Mouse (Mus musculus): ENCODE data around the gene Dact2. TPM values are rescaled to one million over a fixed set of nuclear protein-coding genes. Genes with fewer than 3 reads are reported as not detected.

The Dact2 gene
- polyA plus RNA-seq, 1 experiment from 2014 or later: 0.73 TPM

DNA sequence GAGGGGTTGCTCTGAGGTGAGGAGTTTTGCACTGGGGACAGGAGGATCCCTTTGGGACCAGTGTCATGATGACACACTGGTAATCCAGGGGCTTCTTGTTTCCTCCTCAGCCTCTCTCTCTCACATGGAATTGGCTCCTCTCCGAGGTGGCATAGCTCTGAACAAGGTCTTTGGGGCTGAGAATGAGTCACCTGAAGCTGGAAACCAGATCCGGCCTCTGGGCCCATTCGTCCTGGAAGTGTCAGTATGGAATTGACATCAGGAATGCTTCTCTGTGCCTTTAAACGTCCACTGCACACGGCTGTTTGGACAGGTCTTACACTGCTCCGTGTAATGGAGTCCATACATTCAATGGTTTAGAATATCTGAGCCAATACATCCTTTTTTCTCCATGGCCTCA is 33.0 kb upstream of the Dact2 start:
- no peak overlapping the region for H3K4me2 ChIP-seq (ENCODE audit: low read depth, low read length, severe bottlenecking)
- ATAC-seq (replicated peaks; ENCODE audit: low FRiP score) (no peak), DNase-seq (ENCODE audit: low spot score) (no peak)
- WGBS: 81% methylated on average over 6 of the region's 6 CpGs
- no peak overlapping the region for H3K9ac ChIP-seq (ENCODE audit: low read length)
- H3K36me3 ChIP-seq (ENCODE audit: control insufficient read depth, insufficient read depth, low read length): no peaks in the 10 kb centered on the region
- H3K9me3 ChIP-seq (ENCODE audit: control insufficient read depth, low read length): no peaks in the 10 kb centered on the region
- no peaks in the 10 kb centered on the region for H3K4me1 ChIP-seq (replicated peaks; ENCODE audit: control insufficient read depth, insufficient read depth, low read length)
- H3K4me3 ChIP-seq (ENCODE audit: low read depth, low read length): no peak overlapping the region
- H3K27ac ChIP-seq (ENCODE audit: low read depth, low read length): no peak overlapping the region
- no peaks in the 10 kb centered on the region for H3K27me3 ChIP-seq (ENCODE audit: control insufficient read depth, insufficient read depth, low read length)

DNA sequence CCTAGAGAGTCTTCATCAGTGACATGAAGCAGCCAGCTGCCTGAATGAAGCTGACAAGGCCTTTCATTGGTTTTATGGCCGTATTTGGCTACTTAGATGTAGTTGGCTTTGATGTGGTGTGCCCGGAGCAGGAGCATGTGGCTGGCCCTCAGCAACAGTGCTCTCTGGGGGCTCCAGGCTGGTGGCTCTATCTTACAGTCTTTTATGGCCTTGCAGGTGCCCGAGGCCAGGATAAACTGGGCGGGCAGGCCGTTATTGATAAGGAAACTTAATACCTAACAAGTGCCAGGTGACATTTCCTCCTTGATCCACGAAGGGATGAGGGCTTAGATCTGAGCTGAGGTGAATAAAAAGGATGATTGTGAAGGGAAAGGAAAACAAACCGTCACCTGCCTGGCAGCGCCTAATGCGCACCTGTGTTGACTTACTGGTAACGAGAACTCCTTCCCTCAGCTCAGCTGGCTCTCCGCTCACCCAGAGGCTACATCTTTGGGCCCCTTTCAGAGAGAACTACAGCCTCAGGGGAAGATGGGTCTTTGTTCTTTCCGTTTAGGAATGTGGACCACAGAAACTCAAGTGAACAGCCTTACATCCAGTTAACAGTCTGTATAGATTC is 30.8 kb upstream of the Dact2 start:
- Histone ChIP-seq H3K9ac (ENCODE audit: low read length) (no peak overlapping the region), H3K36me3 (ENCODE audit: control insufficient read depth, insufficient read depth, low read length) (no peaks in the 10 kb centered on the region), H3K9me3 (ENCODE audit: control insufficient read depth, low read length) (no peaks in the 10 kb centered on the region), H3K4me3 (ENCODE audit: low read depth, low read length) (no peak overlapping the region), H3K27me3 (ENCODE audit: control insufficient read depth, insufficient read depth, low read length) (no peaks in the 10 kb centered on the region), H3K4me2 (ENCODE audit: low read depth, low read length, severe bottlenecking) (no peak overlapping the region), H3K4me1 (replicated peaks; ENCODE audit: control insufficient read depth, insufficient read depth, low read length) (no peaks in the 10 kb centered on the region), H3K27ac (ENCODE audit: low read depth, low read length) (no peak overlapping the region)
- 70% methylated on average over 12 of the region's 12 CpGs for WGBS
- DNase-seq (ENCODE audit: low spot score): no peak
- ATAC-seq (replicated peaks; ENCODE audit: low FRiP score): no peak

DNA sequence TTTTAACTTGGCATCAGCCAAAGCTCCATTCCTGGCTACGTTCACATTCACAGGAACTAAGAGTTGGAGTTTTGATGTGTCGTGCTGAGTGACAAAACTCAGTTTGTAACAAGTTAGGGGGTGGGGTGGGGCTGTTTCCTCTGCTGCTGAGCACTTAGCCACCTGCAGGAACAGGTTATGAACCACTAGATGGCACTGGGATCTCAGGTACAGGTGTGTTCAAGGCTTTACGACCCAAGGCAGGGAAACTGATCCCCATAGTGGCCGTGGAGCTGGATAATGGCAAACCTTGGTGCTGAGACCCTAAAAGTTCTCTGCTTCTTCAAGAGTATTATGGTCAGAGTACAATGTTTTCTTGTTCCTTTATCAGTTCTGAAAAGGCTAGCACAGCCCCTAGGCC is 29.6 kb upstream of the Dact2 start:
- DNase-seq (ENCODE audit: low spot score) (no peak), ATAC-seq (replicated peaks; ENCODE audit: low FRiP score) (no peak)
- Histone ChIP-seq H3K4me2 (ENCODE audit: low read depth, low read length, severe bottlenecking) (no peak overlapping the region), H3K36me3 (ENCODE audit: control insufficient read depth, insufficient read depth, low read length) (no peaks in the 10 kb centered on the region), H3K4me1 (replicated peaks; ENCODE audit: control insufficient read depth, insufficient read depth, low read length) (no peaks in the 10 kb centered on the region), H3K4me3 (ENCODE audit: low read depth, low read length) (no peak overlapping the region), H3K27me3 (ENCODE audit: control insufficient read depth, insufficient read depth, low read length) (no peaks in the 10 kb centered on the region), H3K9me3 (ENCODE audit: control insufficient read depth, low read length) (no peaks in the 10 kb centered on the region), H3K9ac (ENCODE audit: low read length) (no peak overlapping the region), H3K27ac (ENCODE audit: low read depth, low read length) (no peak overlapping the region)
- WGBS: 52% methylated on average over 4 of the region's 4 CpGs

DNA sequence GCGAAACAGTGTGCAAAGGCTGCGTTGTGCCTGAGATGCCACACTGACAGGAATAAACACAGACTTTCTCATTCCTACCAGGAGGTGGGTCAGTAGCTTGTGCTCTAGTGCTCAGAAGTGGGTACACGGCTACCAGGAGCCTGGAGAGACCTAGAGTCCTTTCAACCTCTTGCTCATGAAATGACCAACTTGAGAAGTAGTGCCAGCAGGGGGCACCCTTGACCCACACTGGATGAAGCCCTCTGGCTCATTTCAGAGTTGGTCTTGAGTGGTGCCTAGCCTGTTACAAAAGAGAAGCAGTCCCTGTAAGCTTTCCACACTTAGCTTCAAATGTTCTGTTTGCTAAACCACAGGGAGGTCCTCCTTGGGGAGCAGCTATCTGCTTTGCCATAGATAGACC is 28.5 kb upstream of the Dact2 start:
- 57% methylated on average over 3 of the region's 3 CpGs for WGBS
- H3K36me3 ChIP-seq (ENCODE audit: control insufficient read depth, insufficient read depth, low read length): no peaks in the 10 kb centered on the region
- H3K9me3 ChIP-seq (ENCODE audit: control insufficient read depth, low read length): no peaks in the 10 kb centered on the region
- H3K4me3 ChIP-seq (ENCODE audit: low read depth, low read length): no peak overlapping the region
- H3K27me3 ChIP-seq (ENCODE audit: control insufficient read depth, insufficient read depth, low read length): no peaks in the 10 kb centered on the region
- peak; percentile 86 for DNase-seq (ENCODE audit: low spot score)
- no peaks in the 10 kb centered on the region for H3K4me1 ChIP-seq (replicated peaks; ENCODE audit: control insufficient read depth, insufficient read depth, low read length)
- no peak overlapping the region for H3K4me2 ChIP-seq (ENCODE audit: low read depth, low read length, severe bottlenecking)
- ATAC-seq (replicated peaks; ENCODE audit: low FRiP score): peak; percentile 49
- H3K9ac ChIP-seq (ENCODE audit: low read length): no peak overlapping the region
- no peak overlapping the region for H3K27ac ChIP-seq (ENCODE audit: low read depth, low read length)

DNA sequence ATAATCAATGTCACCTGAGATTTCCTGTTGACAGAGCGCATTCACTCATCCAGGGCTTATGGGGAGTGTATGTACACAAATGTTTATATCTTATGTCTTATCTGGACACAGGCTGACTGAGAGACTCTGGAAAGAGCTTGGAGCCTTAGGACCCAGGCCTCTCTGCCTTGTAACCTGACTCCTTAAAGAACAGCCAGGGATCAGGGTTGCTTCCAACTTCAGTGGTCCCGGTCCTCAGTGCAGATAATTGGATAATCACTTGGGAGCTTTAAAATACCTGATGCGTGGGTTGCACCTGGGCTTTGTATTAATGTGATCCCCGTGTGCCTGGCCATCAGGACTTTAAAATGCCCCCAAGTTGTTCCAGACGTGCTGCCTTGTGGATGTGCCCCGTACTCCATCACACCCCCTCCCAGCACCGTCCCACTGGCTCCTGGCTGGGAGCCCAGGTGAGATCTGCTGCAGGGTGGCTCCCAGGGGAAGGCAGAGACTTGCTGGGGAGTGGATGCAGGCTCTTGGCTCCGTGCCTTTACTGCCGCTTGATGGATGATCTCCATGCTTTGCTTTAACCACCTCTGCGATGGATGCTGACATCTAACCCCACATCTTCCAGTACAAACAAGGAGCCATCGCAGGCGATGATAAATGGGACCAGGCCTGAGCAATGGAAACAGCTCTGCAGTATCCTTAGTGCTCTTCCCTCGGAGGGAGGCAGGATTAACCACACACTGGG is 26.8 kb upstream of the Dact2 start:
- Histone ChIP-seq H3K9me3 (ENCODE audit: control insufficient read depth, low read length) (no peaks in the 10 kb centered on the region), H3K4me3 (ENCODE audit: low read depth, low read length) (no peak overlapping the region), H3K4me2 (ENCODE audit: low read depth, low read length, severe bottlenecking) (no peak overlapping the region), H3K9ac (ENCODE audit: low read length) (no peak overlapping the region), H3K27me3 (ENCODE audit: control insufficient read depth, insufficient read depth, low read length) (no peaks in the 10 kb centered on the region), H3K36me3 (ENCODE audit: control insufficient read depth, insufficient read depth, low read length) (no peaks in the 10 kb centered on the region), H3K27ac (ENCODE audit: low read depth, low read length) (no peak overlapping the region), H3K4me1 (replicated peaks; ENCODE audit: control insufficient read depth, insufficient read depth, low read length) (no peaks in the 10 kb centered on the region)
- no peak for DNase-seq (ENCODE audit: low spot score)
- no peak for ATAC-seq (replicated peaks; ENCODE audit: low FRiP score)
- 20% methylated on average over 13 of the region's 13 CpGs for WGBS

DNA sequence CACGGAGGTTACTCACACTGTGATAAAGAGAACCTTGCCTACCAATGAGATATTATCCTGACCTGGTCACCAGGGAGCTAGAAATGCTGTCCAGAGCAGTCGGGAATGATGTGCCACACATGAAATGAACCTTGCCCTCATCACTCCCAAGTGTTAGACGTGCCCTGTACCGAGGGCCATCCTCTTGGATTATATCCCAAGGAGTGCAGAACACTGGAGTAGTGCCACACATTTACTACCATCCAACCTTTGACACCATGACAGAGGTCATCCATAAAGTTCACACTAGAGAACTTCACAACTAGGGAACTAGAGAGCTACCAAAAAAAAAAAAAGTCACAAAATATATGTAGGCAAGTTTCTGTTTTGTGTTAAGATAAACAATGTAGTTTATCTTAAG is 24.3 kb upstream of the Dact2 start:
- ATAC-seq (replicated peaks; ENCODE audit: low FRiP score) (no peak), DNase-seq (ENCODE audit: low spot score) (no peak)
- Histone ChIP-seq H3K9ac (ENCODE audit: low read length) (no peak overlapping the region), H3K27me3 (ENCODE audit: control insufficient read depth, insufficient read depth, low read length) (no peaks in the 10 kb centered on the region), H3K9me3 (ENCODE audit: control insufficient read depth, low read length) (no peaks in the 10 kb centered on the region), H3K27ac (ENCODE audit: low read depth, low read length) (no peak overlapping the region), H3K4me1 (replicated peaks; ENCODE audit: control insufficient read depth, insufficient read depth, low read length) (no peaks in the 10 kb centered on the region), H3K36me3 (ENCODE audit: control insufficient read depth, insufficient read depth, low read length) (no peaks in the 10 kb centered on the region), H3K4me2 (ENCODE audit: low read depth, low read length, severe bottlenecking) (no peak overlapping the region), H3K4me3 (ENCODE audit: low read depth, low read length) (no peak overlapping the region)
- WGBS: 86% methylated on average over 4 of the region's 4 CpGs

DNA sequence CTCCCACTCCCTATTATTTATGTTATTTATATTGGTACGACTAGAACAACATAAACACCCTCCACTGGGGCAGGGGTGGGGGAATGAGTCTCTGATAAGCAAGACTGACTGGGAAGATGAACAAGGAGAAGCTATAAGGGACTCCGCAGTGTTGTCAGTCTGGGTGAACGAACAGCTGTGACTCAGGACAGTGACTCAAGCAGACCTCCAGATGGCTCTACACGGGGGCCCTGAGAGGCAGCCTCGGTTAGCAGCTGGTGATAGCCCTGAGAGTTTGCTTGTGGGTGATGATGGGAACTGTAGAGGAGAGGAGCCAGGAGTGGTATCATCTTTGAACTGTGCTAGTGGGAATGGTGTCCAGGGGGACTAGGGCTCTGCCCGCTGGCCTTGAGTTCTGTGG is 23.5 kb upstream of the Dact2 start:
- Histone ChIP-seq H3K9me3 (ENCODE audit: control insufficient read depth, low read length) (no peaks in the 10 kb centered on the region), H3K4me1 (replicated peaks; ENCODE audit: control insufficient read depth, insufficient read depth, low read length) (no peaks in the 10 kb centered on the region), H3K4me2 (ENCODE audit: low read depth, low read length, severe bottlenecking) (no peak overlapping the region), H3K36me3 (ENCODE audit: control insufficient read depth, insufficient read depth, low read length) (no peaks in the 10 kb centered on the region), H3K9ac (ENCODE audit: low read length) (no peak overlapping the region), H3K27me3 (ENCODE audit: control insufficient read depth, insufficient read depth, low read length) (no peaks in the 10 kb centered on the region), H3K4me3 (ENCODE audit: low read depth, low read length) (no peak overlapping the region), H3K27ac (ENCODE audit: low read depth, low read length) (no peak overlapping the region)
- ATAC-seq (replicated peaks; ENCODE audit: low FRiP score) (no peak), DNase-seq (ENCODE audit: low spot score) (no peak)
- WGBS: 58% methylated on average over 6 of the region's 6 CpGs

DNA sequence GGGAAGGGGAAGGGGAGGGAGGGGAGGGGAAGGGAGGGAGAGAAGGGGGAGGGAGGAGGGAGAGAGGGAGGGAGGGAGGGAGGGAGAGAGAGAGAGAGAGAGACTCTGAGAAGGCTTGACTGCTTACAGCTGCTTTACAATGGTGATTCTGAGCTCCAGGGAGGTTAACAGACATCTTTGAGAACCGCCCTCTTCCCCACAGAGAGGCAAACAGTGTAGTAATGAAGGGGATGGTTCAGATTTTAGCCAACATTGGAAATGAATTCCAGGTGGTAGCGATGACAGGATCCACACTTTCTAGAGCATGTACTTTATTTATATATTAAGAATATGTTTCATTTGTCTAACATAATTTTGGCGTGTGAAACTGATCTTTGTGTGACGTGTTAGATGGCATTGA is 22.7 kb upstream of the Dact2 start:
- H3K4me3 ChIP-seq (ENCODE audit: low read depth, low read length): no peak overlapping the region
- H3K4me1 ChIP-seq (replicated peaks; ENCODE audit: control insufficient read depth, insufficient read depth, low read length): no peaks in the 10 kb centered on the region
- no peaks in the 10 kb centered on the region for H3K9me3 ChIP-seq (ENCODE audit: control insufficient read depth, low read length)
- no peak for ATAC-seq (replicated peaks; ENCODE audit: low FRiP score)
- no peak overlapping the region for H3K4me2 ChIP-seq (ENCODE audit: low read depth, low read length, severe bottlenecking)
- H3K27me3 ChIP-seq (ENCODE audit: control insufficient read depth, insufficient read depth, low read length): no peaks in the 10 kb centered on the region
- no peak for DNase-seq (ENCODE audit: low spot score)
- 34% methylated on average over 4 of the region's 4 CpGs for WGBS
- no peak overlapping the region for H3K9ac ChIP-seq (ENCODE audit: low read length)
- no peak overlapping the region for H3K27ac ChIP-seq (ENCODE audit: low read depth, low read length)
- no peaks in the 10 kb centered on the region for H3K36me3 ChIP-seq (ENCODE audit: control insufficient read depth, insufficient read depth, low read length)

All from forebrain, embryonic 11.5 days (tissue).